Mouse (Mus musculus) 416B (cell line): Measurements from ENCODE around the gene Mtus2.
"Not testable (repeated sequence)": the region's sequence is repeated elsewhere in the genome, so short reads cannot be mapped to it uniquely, and the experiment has no call there.

Source experiments
- DNase-seq: peaks from one replicate; pipeline ENCODE4 v3.0.0; 2011; ENCODE audit warnings: low read depth

Mtus2 gene

GRCm38 (mm10) chr5:148115207-148115817 lies 158.2 kb downstream of the Mtus2 start:
- DNase-seq: no peak

GRCm38 (mm10) chr5:148124354-148124753 lies 167.2 kb downstream of the Mtus2 start:
- DNase-seq: no peak

GRCm38 (mm10) chr5:148130691-148131457 lies 173.8 kb downstream of the Mtus2 start:
- DNase-seq: no peak

- no peak for DNase-seq
These were observed 174.5 kb downstream of the Mtus2 start for GRCm38 (mm10) chr5:148131458-148132131.

- DNase-seq: no peak
These were observed 176.4 kb downstream of the Mtus2 start for GRCm38 (mm10) chr5:148133448-148134060.

- DNase-seq: no peak
These were observed 184.5 kb downstream of the Mtus2 start for GRCm38 (mm10) chr5:148141662-148142061.

GRCm38 (mm10) chr5:148146200-148146823 lies 189.2 kb downstream of the Mtus2 start:
- no peak for DNase-seq

GRCm38 (mm10) chr5:148151894-148152599 lies 194.9 kb downstream of the Mtus2 start:
- no peak for DNase-seq

- DNase-seq: no peak
These were observed 195.7 kb downstream of the Mtus2 start for GRCm38 (mm10) chr5:148152600-148153402.

GRCm38 (mm10) chr5:148153403-148153713 lies 196.2 kb downstream of the Mtus2 start:
- DNase-seq: no peak

- DNase-seq: no peak
These were observed 197.6 kb downstream of the Mtus2 start for GRCm38 (mm10) chr5:148154727-148155126.

- no peak for DNase-seq
These were observed 202.2 kb downstream of the Mtus2 start for GRCm38 (mm10) chr5:148159328-148159727.

GRCm38 (mm10) chr5:148160529-148161154 lies 203.5 kb downstream of the Mtus2 start:
- DNase-seq: no peak

- no peak for DNase-seq
These were observed 208.0 kb downstream of the Mtus2 start for GRCm38 (mm10) chr5:148165111-148165510.

GRCm38 (mm10) chr5:148175091-148175490 lies 218.0 kb downstream of the Mtus2 start:
- DNase-seq: no peak

GRCm38 (mm10) chr5:148175742-148176426 lies 218.8 kb downstream of the Mtus2 start:
- DNase-seq: no peak

- not testable (repeated sequence) for DNase-seq
These were observed 219.4 kb downstream of the Mtus2 start for GRCm38 (mm10) chr5:148176539-148176938.

GRCm38 (mm10) chr5:148179231-148179630 lies 222.1 kb downstream of the Mtus2 start:
- no peak for DNase-seq

- peak; percentile 3 for DNase-seq
These were observed 223.6 kb downstream of the Mtus2 start for GRCm38 (mm10) chr5:148180590-148181307.
